Mouse (Mus musculus): ENCODE data around the gene Mpdz. TPM values are rescaled to one million over a fixed set of nuclear protein-coding genes. Genes with fewer than 3 reads are reported as not detected.

The Mpdz gene
- total and polyA plus RNA-seq, 3 experiments = 0.49 TPM; not detected in 2

DNA sequence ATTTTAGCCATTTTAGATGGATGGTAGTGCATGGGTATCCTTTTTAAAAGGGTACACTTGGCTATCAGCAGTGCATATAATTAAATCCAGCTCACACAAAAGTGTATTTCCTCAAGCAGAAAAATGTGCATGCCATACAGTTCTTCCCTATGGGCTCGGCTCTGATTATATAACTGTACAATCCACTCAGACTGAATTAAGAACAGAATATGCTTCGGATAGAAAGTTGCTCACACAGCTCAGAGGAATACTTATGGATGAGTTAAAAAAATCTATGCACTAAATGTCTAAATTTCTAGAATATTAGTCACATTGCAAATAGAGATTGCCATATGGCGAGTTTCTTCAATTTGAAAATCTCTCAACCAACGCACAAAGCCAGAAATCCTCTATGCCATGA lies 157.1 kb downstream of the Mpdz start:
- no peak for DNase-seq (ENCODE audit: low spot score)
- Histone ChIP-seq H3K9me3 (replicated peaks) (peaks cover 9% of the 10 kb centered on the region), H3K27me3 (ENCODE audit: insufficient read depth, low read length) (no peaks in the 10 kb centered on the region), H3K4me3 (ENCODE audit: low read depth, low read length) (no peak overlapping the region), H3K4me1 (ENCODE audit: insufficient read depth, low read depth, low read length) (no peaks in the 10 kb centered on the region), H3K36me3 (replicated peaks) (no peaks in the 10 kb centered on the region)
- TF ChIP-seq POLR2AphosphoS5 (IDR thresholded peaks at IDR 0.05; ENCODE audit: insufficient replicate concordance, low read depth, low read length) (no peak), TAL1 (conservative IDR thresholded peaks at IDR 0.05; ENCODE audit: low read depth, low read length) (no peak), GATA2 (IDR thresholded peaks at IDR 0.05; ENCODE audit: borderline replicate concordance, low read depth, low read length) (no peak), GATA1 (IDR thresholded peaks at IDR 0.05; ENCODE audit: borderline replicate concordance, low read length) (no peak), CTCF (IDR thresholded peaks at IDR 0.05; ENCODE audit: low read depth, low read length) (no peak)
- no peak for ATAC-seq (ENCODE audit: extremely low read depth, insufficient number of reproducible peaks, low FRiP score, poor library complexity, severe bottlenecking)

DNA sequence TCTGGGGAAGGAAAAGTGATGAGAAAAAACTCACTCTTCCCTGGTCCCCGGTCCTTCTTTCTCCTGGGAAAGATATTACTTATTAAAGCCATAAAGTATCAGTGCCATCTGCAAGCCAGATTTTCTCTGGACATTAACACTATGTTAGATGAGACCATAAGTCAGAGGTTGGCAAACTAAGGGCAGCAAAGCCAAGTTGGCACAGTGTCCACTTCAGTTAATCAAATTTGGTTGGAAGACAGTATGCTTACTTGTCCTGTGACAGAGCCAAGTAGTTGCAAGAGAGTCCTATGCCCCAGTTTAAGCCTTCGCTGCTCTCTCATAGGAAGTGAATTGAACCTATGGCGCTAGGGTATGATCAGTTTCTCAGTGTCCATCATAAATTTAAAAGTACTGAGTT lies 159.0 kb downstream of the Mpdz start:
- no peak for ATAC-seq (ENCODE audit: extremely low read depth, insufficient number of reproducible peaks, low FRiP score, poor library complexity, severe bottlenecking)
- H3K4me3 ChIP-seq (ENCODE audit: low read depth, low read length) = no peak overlapping the region
- no peaks in the 10 kb centered on the region for H3K36me3 ChIP-seq (replicated peaks)
- H3K9me3 ChIP-seq (replicated peaks) = peaks cover 9% of the 10 kb centered on the region
- DNase-seq (ENCODE audit: low spot score) = no peak
- no peaks in the 10 kb centered on the region for H3K27me3 ChIP-seq (ENCODE audit: insufficient read depth, low read length)
- TF ChIP-seq POLR2AphosphoS5 (IDR thresholded peaks at IDR 0.05; ENCODE audit: insufficient replicate concordance, low read depth, low read length) (no peak), CTCF (IDR thresholded peaks at IDR 0.05; ENCODE audit: low read depth, low read length) (no peak), GATA2 (IDR thresholded peaks at IDR 0.05; ENCODE audit: borderline replicate concordance, low read depth, low read length) (no peak), TAL1 (conservative IDR thresholded peaks at IDR 0.05; ENCODE audit: low read depth, low read length) (no peak), GATA1 (IDR thresholded peaks at IDR 0.05; ENCODE audit: borderline replicate concordance, low read length) (no peak)
- H3K4me1 ChIP-seq (ENCODE audit: insufficient read depth, low read depth, low read length) = no peaks in the 10 kb centered on the region

DNA sequence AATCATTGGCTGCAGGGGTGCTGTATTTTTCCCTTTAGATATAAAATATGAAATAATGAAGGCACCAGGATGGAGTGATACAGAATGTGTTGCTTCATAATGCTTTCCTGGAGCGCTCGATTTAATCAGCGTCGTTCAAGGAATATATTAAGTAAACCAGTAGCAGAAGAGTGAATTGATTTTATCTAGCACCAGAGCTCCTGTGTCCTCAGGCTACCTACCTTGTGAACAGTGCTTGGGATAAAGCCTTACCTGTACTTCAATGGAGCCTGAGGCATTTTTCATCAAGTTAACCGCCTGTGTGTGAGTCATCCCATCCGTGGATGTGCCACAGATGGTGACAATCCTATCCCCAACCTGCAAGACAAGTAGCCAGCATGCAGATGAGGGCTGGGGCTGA lies 159.5 kb downstream of the Mpdz start:
- Histone ChIP-seq H3K4me1 (ENCODE audit: insufficient read depth, low read depth, low read length) (no peaks in the 10 kb centered on the region), H3K9me3 (replicated peaks) (peaks cover 9% of the 10 kb centered on the region), H3K27me3 (ENCODE audit: insufficient read depth, low read length) (no peaks in the 10 kb centered on the region), H3K4me3 (ENCODE audit: low read depth, low read length) (no peak overlapping the region), H3K36me3 (replicated peaks) (no peaks in the 10 kb centered on the region)
- ATAC-seq (ENCODE audit: extremely low read depth, insufficient number of reproducible peaks, low FRiP score, poor library complexity, severe bottlenecking) (no peak), DNase-seq (ENCODE audit: low spot score) (no peak)
- TF ChIP-seq CTCF (IDR thresholded peaks at IDR 0.05; ENCODE audit: low read depth, low read length) (no peak), GATA1 (IDR thresholded peaks at IDR 0.05; ENCODE audit: borderline replicate concordance, low read length) (no peak), TAL1 (conservative IDR thresholded peaks at IDR 0.05; ENCODE audit: low read depth, low read length) (no peak), GATA2 (IDR thresholded peaks at IDR 0.05; ENCODE audit: borderline replicate concordance, low read depth, low read length) (no peak), POLR2AphosphoS5 (IDR thresholded peaks at IDR 0.05; ENCODE audit: insufficient replicate concordance, low read depth, low read length) (no peak)

DNA sequence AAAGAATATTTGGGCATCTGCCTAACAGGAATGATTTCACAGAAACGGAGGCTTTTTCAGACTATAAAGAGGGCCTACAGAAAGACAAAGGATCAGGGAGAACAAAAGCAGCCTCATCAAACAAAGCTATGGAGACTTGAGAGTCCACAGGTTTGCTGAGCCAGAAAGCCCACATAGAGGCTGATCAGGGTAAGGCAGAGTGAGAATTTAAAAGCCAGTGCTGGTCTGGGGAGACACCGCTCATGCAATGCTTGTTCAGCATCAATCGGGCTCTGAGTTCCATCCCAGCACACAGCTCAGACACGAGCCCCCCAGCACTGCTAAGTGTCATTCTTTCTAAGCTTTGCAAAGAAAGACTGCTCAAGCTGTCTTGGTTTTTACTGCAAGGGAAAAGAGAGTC lies 162.5 kb downstream of the Mpdz start:
- Histone ChIP-seq H3K4me3 (ENCODE audit: low read depth, low read length) (no peak overlapping the region), H3K27me3 (ENCODE audit: insufficient read depth, low read length) (no peaks in the 10 kb centered on the region), H3K36me3 (replicated peaks) (no peaks in the 10 kb centered on the region), H3K9me3 (replicated peaks) (peaks cover 7% of the 10 kb centered on the region), H3K4me1 (ENCODE audit: insufficient read depth, low read depth, low read length) (no peaks in the 10 kb centered on the region)
- no peak for ATAC-seq (ENCODE audit: extremely low read depth, insufficient number of reproducible peaks, low FRiP score, poor library complexity, severe bottlenecking)
- no peak for DNase-seq (ENCODE audit: low spot score)
- no peak for TF ChIP-seq POLR2AphosphoS5 (IDR thresholded peaks at IDR 0.05; ENCODE audit: insufficient replicate concordance, low read depth, low read length)
- no peak for TF ChIP-seq GATA1 (IDR thresholded peaks at IDR 0.05; ENCODE audit: borderline replicate concordance, low read length)
- TF ChIP-seq TAL1 (conservative IDR thresholded peaks at IDR 0.05; ENCODE audit: low read depth, low read length) = no peak
- TF ChIP-seq GATA2 (IDR thresholded peaks at IDR 0.05; ENCODE audit: borderline replicate concordance, low read depth, low read length) = no peak
- no peak for TF ChIP-seq CTCF (IDR thresholded peaks at IDR 0.05; ENCODE audit: low read depth, low read length)

DNA sequence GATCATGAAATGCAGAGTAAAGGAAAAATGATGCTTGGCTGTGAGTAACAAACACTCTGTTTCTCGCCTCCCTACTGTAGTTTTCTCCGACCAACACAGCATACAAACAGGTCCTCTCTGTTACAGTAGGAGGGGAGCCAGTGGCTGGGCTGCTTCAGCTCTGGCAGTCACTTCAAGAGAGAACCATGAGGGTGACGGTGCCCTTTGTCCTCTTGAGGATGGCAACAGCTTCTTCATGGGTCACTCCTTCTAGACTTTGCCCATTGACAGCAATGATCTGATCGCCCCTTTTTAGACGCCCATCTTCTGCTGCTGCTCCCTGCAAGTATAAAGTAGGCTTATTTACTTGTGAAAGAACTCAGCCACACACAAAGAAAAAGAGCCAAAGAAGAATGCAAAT lies 163.2 kb downstream of the Mpdz start:
- DNase-seq (ENCODE audit: low spot score) (no peak), ATAC-seq (ENCODE audit: extremely low read depth, insufficient number of reproducible peaks, low FRiP score, poor library complexity, severe bottlenecking) (no peak)
- no peak overlapping the region for H3K4me3 ChIP-seq (ENCODE audit: low read depth, low read length)
- H3K27me3 ChIP-seq (ENCODE audit: insufficient read depth, low read length) = no peaks in the 10 kb centered on the region
- H3K9me3 ChIP-seq (replicated peaks) = peaks cover 6% of the 10 kb centered on the region
- TF ChIP-seq POLR2AphosphoS5 (IDR thresholded peaks at IDR 0.05; ENCODE audit: insufficient replicate concordance, low read depth, low read length) = no peak
- no peak for TF ChIP-seq GATA2 (IDR thresholded peaks at IDR 0.05; ENCODE audit: borderline replicate concordance, low read depth, low read length)
- no peak for TF ChIP-seq CTCF (IDR thresholded peaks at IDR 0.05; ENCODE audit: low read depth, low read length)
- TF ChIP-seq TAL1 (conservative IDR thresholded peaks at IDR 0.05; ENCODE audit: low read depth, low read length) = no peak
- no peak for TF ChIP-seq GATA1 (IDR thresholded peaks at IDR 0.05; ENCODE audit: borderline replicate concordance, low read length)
- no peaks in the 10 kb centered on the region for H3K4me1 ChIP-seq (ENCODE audit: insufficient read depth, low read depth, low read length)
- no peaks in the 10 kb centered on the region for H3K36me3 ChIP-seq (replicated peaks)

DNA sequence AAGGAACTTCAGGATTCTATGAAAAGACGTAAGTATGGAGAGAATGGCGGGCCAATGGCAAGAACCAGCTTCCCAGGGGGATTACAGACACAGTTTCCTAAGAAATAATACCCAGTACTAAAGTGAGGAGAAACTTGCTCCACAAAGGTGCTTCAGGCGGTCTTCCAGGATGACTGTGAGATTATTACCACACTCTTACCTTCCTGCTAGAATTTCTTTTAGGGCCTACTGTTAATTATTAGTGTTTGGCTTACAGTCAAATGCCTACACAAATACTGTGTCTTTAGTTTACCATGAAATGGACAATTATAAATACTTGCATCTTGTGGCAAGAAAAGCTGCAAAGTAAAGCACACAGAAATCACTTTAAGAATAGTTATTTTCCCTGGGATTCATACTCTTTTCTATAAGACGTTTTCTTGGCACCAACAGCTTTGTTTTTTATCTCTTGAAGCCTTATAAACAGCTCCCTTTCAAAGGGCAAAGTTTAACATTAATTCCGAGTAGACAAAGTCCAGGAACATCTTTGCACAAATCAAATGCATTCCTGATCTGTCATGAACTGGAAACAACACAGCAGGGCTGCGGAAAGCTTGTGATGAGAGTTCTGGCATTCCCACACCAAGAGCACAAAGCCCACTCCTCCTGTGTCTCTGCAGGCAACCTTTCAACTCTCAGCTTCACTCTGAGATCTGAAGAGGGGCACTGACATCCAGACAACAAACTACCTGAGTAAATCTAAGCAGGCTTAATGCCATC lies 166.5 kb downstream of the Mpdz start:
- H3K36me3 ChIP-seq (replicated peaks) = no peaks in the 10 kb centered on the region
- no peaks in the 10 kb centered on the region for H3K4me1 ChIP-seq (ENCODE audit: insufficient read depth, low read depth, low read length)

More for the DNA sequence above, 166.5 kb downstream of the Mpdz start:
- no peak overlapping the region for H3K4me3 ChIP-seq (ENCODE audit: low read depth, low read length)
- no peaks in the 10 kb centered on the region; the same call in 1 of the 2 replicates for H3K9me3 ChIP-seq (replicated peaks)
- no peaks in the 10 kb centered on the region for H3K27me3 ChIP-seq (ENCODE audit: insufficient read depth, low read length)
- DNase-seq (ENCODE audit: low spot score) (no peak), ATAC-seq (ENCODE audit: extremely low read depth, insufficient number of reproducible peaks, low FRiP score, poor library complexity, severe bottlenecking) (no peak)
- TF ChIP-seq TAL1 (conservative IDR thresholded peaks at IDR 0.05; ENCODE audit: low read depth, low read length) (no peak), GATA1 (IDR thresholded peaks at IDR 0.05; ENCODE audit: borderline replicate concordance, low read length) (no peak), GATA2 (IDR thresholded peaks at IDR 0.05; ENCODE audit: borderline replicate concordance, low read depth, low read length) (no peak), POLR2AphosphoS5 (IDR thresholded peaks at IDR 0.05; ENCODE audit: insufficient replicate concordance, low read depth, low read length) (no peak)

Measured in G1E (cell line).